Mouse (Mus musculus) right cerebral cortex, postnatal 14 days (tissue): ENCODE results near the gene Cyp2d22.
"Not testable (repeated sequence)": the region's sequence is repeated elsewhere in the genome, so short reads cannot be mapped to it uniquely, and the experiment has no call there.

ENCODE experiments used
- DNase-seq: peaks from one replicate; pipeline ENCODE4 v3.0.0; 2022

The Cyp2d22 gene

DNA sequence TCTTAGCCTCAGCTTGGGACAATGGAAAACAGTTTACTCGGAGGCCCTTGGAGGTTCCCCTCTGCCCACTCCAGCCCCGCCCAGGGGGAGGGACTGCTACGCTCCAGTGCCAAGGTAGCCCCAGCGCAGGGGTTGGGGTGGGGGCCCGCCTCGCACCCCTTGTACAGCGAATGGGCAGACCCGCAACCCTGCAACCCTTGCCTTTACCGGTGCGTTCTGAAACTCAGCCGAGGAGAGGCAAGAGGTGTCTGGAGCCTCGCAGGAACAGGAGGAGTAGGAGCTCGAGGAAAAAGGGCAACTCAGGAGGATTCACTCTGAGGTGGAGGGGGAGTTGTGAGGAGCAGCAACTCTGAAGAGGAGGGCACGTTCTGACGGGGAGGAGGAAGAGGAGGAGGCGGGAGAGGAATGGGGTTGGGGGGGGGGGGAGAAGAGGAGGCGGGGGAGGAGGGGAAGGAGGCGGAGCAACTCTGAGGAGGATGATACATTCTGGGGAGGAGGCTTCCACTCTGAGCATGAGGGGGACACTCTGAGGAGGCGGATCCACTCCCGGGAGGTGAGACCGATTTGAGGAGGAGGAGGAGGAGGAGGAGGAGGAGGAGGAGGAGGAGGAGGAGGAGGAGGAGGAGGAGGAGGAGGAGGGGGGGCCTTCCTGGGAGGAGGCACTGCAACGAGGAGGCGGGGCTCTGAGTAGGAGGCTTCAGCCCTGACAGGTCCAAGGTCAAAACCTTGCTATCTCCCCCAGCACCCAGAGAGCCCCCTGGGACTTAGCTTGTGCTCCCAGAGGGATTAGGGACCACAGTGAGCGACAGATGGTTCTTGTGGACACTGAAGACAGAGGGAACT, at the start of gene Cyp2d22:
TSS of gene Cyp2d22 (minus strand) at position 390 of the 843 bp plus-strand sequence.
- no peak for DNase-seq

GRCm38 (mm10) chr15:82423471-82423870, 43.4 kb upstream of the Cyp2d22 start:
- no peak for DNase-seq

DNA sequence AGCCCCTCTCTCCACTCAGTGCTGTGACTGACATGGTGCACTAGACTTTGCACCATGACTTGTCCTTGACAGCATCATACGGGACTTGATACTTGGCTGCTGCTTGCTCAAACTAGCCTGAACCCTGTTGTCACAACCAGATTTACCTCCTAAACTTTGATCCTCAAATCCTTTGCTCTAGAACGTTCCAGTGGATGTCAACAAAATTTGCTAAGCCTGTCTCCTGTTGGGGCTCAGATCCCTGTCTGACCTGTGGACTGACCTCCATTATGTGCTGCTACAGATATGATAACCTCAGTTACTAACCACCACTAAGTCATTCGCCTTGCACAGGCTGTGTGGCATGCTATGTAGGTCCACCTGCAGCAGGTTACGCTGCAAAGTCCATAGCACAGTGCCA, 42.9 kb upstream of the Cyp2d22 start:
- no peak for DNase-seq

DNA sequence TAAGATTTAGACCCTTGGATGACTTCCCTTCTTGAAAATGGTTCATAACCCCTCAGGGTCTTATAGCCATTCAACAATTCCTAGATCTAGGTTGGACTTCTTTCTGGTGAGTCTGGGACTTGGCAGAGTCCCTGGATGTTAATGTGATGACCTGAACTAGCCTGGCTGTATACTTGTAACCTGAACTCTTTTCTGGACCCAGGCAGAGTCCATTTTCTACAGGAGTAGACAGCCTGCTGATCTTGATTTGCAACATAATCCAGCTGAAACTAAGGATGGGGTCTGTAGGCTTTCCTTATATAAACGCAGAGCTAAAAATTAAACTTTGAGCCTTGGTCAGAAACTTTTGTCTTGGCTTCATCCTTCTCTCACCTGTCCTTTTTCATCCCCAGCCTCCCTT, 38.6 kb upstream of the Cyp2d22 start:
- no peak for DNase-seq

DNA sequence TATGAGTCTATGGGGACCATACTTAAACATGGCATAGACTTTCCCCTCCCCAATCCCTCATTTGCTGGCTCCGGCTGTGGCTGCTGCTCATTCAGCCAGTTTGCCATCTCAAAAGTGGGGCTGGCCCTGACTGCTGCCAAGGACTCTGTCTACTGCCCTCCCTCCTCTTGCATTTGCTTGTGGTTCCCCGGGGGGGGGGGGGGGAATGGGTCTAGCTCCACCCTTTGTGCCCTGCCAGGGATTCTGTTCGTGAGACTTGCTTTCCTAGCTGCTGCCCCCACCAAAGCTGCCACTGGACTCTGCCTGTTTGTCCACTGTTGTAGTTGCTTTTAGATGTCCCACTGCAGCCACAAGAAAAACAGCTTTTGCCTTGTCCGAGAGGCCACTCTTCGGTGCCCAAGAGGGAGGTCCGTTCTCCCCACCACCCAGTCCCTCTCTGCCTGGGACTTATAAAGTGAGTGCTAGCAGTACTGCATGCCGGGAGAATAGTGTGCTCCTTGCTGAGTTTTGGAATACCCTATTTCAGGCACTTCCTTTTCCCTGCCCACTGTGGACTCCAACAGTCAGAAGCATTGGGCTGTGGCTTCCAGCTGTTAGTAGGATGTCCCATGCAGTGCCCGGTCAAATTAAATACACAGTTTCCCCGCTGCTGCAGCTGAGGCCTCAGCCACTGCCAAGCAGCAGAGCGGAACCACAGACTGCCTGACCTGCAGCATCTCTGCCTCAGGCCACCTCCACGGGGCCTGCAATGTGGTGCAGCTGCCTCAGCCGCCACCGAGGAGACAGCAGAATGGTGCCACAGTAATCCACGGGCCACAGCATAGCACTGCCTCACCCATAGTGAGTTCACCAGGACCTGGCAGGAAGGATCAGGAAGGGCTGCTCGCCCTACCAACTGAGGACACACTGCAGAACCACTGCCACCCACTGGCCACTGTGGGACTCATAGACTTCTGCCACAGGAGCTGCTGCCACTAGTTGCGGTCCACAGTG, 37.0 kb upstream of the Cyp2d22 start:
- DNase-seq, result peak; percentile 74

- DNase-seq, result no peak
These were observed 27.5 kb upstream of the Cyp2d22 start for GRCm38 (mm10) chr15:82407536-82407935.

GRCm38 (mm10) chr15:82406981-82407380, 26.9 kb upstream of the Cyp2d22 start, which contains the start of gene Cyp2d10:
TSS of gene Cyp2d10 (minus strand) at chr15:82407195.
- no peak for DNase-seq

GRCm38 (mm10) chr15:82404163-82404562, 24.1 kb upstream of the Cyp2d22 start:
- DNase-seq, result no peak

DNA sequence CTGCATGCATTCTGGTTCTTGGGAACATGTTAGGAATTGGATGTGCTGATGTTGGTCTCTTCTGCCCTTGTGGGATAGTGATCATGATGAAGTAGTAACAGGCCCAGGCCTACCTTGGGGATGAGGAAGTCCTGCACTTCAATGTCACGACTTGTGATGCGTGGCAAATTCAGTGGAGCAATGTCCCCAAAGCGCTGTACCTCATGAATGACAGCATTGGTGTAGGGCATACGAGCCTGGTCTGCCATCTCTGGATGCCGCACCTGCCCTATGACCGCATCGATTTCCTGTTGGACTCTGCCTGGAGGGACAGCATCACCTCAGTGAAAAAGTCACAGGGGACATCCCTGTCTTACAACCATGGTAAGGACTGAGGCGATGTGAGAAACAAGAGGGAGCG, 23.5 kb upstream of the Cyp2d22 start:
- DNase-seq, result no peak

DNA sequence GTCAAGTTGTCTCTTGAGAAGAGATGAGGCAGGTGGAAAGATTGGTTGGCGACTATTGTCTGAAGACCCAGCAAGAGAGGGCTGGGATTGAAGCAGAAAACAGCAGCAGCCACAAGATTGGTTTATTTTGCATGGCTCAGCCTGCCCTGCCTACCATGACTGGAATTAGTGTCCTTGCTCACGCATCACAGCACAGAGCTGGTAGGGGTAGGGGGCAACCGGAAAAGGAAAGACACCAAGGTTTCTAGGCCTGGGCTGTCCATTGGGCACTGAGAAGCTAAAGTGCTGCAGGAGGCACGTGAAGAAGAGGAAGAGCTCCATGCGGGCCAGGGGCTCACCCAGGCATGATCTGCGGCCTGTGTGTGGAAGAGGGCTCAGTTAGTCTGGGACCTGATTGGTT, 22.7 kb upstream of the Cyp2d22 start:
- no peak for DNase-seq

DNA sequence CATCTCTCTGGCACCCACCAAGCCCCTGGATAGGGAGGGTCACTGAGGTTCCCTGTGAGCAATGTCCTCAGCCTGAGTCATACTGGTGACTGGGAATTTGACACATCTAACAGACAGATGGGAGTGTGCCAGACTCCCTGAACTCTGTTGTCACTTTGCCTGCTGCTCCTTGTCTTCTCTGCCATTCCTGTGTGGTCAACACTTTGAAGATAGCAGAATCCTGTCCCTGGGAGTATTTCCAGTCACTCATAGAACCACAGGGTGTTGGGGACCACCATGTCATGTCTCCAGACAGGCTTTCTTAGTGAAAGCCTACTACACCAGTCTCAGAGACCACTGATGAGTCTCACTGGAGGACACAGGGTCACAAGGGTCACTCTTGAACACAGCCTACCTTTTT, 22.0 kb upstream of the Cyp2d22 start:
- DNase-seq, result no peak

- DNase-seq, result no peak
These were observed 21.5 kb upstream of the Cyp2d22 start for GRCm38 (mm10) chr15:82401516-82401915.

DNA sequence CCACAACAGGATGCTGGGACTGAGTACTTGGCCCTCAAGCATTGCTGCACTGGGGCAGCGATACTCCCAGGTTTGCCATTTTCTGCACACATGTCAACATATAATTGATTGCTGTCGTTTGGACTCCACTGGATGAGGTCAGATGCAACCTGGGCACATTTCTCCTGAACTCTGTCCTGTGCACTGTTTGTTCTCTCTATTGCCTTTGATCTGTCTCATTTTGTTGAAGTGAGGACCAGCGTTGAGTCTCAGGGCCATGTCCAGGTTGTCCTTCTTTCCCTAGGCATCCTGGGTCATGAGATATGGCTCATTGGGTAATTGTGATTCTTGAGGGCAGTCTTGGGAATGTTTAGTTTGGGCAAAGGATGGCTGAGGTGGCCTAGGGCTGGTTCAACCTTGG, 15.9 kb upstream of the Cyp2d22 start:
- DNase-seq, result not testable (repeated sequence)

DNA sequence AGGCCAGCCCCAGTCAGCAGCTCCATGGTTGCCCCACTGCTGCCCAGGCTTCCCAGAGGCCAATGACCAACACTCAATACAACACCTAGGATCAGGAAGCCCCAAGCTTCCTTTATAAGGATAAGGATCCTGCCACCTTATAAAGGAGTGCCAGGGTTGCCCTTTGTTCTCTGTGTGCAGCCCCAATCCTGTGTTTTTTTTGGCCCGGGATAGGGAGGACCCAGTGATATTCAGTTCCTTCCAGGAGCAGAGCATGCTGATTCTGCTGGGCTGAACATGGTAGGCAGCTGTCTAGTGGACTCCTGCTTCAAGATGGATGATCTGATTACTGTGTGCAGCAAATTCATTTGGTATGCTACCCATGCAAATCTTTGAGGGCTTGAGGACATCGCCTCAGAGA, 13.9 kb upstream of the Cyp2d22 start, which contains the start of gene Cyp2d11:
TSS of gene Cyp2d11 (minus strand) at position 101 of the 400 bp plus-strand sequence.
- DNase-seq, result not testable (repeated sequence)

DNA sequence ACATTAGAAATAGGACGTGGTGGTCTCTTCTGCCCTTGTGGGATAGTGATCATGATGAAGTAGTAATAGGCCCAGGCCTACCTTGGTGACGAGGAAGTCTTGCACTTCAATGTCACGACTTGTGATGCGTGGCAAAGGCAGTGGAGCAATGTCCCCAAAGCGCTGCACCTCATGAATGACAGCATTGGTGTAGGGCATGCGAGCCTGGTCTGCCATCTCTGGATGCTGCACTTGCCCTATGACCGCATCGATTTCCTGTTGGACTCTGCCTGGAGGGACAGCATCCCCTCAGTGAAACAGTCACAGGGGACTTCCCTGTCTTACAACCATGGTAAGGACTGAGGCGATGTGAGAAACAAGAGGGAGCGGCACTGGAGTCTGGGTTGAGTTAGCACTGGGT, 9.9 kb upstream of the Cyp2d22 start:
- DNase-seq, result not testable (repeated sequence)

- DNase-seq, result no peak
These were observed 5.7 kb upstream of the Cyp2d22 start for GRCm38 (mm10) chr15:82385729-82386128.

- no peak for DNase-seq
These were observed 2.4 kb upstream of the Cyp2d22 start for GRCm38 (mm10) chr15:82382441-82382840.

DNA sequence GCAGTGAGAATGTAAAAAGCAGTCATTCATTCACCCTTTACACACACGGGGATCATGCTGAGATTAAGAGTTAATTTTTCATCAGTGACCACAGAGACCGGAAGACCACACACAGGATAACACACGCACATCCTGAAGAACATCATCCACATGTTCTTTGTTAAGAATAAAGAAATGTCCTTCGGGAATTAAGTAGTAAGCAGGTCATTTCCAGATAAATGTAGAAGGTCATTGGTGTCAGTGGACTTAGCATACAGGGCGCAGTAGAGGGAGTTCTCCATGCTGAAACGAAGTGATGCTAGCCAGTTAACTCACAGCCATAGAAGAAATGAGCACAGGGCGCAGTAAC, 628 bp upstream of the Cyp2d22 start:
- no peak for DNase-seq

GRCm38 (mm10) chr15:82379511-82379870, 569 bp downstream of the Cyp2d22 start:
- DNase-seq, result no peak

DNA sequence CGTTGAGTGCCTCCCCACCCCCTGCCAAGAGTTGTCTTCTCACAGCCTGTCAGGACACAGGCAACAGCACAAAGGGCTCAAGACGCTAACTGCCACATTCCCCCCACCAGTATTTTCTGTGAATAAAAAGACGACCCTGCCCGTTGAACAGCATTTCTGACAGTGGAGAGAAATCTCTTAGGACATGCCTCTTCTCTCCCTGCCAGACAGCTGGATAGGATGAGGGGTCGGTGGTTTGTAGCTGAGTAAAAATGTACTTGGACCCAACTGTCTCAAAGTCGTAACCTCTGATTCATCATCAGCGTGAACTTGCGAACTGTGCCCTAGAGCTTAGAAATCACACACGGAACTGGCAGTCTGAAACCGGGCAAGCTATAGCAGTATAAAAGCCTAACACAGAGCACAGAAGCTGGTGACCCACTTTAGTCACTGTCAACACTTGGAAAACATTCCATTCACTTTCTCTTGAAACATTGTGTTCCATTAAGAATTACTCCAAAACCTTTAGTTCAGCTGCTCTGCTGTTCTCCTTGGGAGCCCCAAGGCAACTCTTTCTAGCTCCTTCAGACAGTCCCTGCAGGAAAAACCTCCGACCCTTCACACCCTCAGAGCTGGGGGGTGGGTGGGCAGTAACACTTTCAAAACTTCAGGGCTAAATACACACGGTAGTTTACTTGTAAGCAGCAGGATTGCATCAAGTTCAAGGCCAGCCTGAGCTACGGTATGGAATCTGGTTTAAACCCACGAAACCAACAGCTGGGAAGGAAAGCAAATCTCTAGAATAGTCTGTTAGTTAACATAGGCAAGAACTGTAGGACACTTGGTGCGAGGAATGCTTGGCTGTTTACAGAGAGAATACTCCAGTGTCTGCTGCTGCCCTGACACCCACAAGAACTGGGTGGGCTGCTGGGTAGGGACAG, 1.5 kb downstream of the Cyp2d22 start:
- no peak for DNase-seq

- DNase-seq, result no peak
These were observed 2.4 kb downstream of the Cyp2d22 start for GRCm38 (mm10) chr15:82377701-82378100.

GRCm38 (mm10) chr15:82376393-82377138, 3.5 kb downstream of the Cyp2d22 start:
- no peak for DNase-seq
